Mouse (Mus musculus) layer of hippocampus, postnatal 10 days (tissue): ENCODE measurements around the gene Olfr746. TPM values are rescaled to one million over a fixed set of nuclear protein-coding genes. Genes with fewer than 3 reads are reported as not detected.

Experiments used
- DNase-seq, 2 experiments: peaks; one replicate each; pipeline ENCODE4 v3.0.0; 2021; ENCODE audit warnings: low spot score in 2 of 2
- long read RNA-seq: library from polyadenylated mRNA; stranded (forward); transcript quantifications from one replicate; pipeline ENCODE4 v2.0.0, GENCODE M21; 2023
- total RNA-seq, 2 experiments: library from RNA; stranded (reverse); gene quantifications; 2 replicates each; pipeline ENCODE4 v1.2.3; 2021

The Olfr746 gene
- total RNA-seq = not detected
- long read RNA-seq = 0 reads

GRCm38 (mm10) chr14:50646783-50647182 is at the start of gene Olfr746:
TSS of gene Olfr746 (plus strand) at chr14:50647083.
- no peak for DNase-seq

GRCm38 (mm10) chr14:50614579-50614978 is 32.3 kb upstream of the Olfr746 start, which contains the start of gene Olfr744:
TSS of gene Olfr744 (plus strand) at chr14:50614879.
- no peak for DNase-seq

GRCm38 (mm10) chr14:50639088-50639487 is 7.8 kb upstream of the Olfr746 start, which contains the start of gene Olfr745:
TSS of gene Olfr745 (plus strand) at chr14:50639388.
- no peak for DNase-seq

- no peak for DNase-seq
Observed at GRCm38 (mm10) chr14:50693106-50693505, 46.2 kb downstream of the Olfr746 start, which contains the start of gene Olfr747. TSS of gene Olfr747 (minus strand) at chr14:50693206.

Other genes with a start within 250 kb of the Olfr746 start
- gene Olfr738, start 239.5 kb upstream of the Olfr746 start, total RNA-seq = not detected
- not detected for gene Olfr739, start 228.5 kb upstream of the Olfr746 start, total RNA-seq
- gene Olfr740, start 201.5 kb upstream of the Olfr746 start, total RNA-seq = not detected
- gene Olfr741, start 174.3 kb upstream of the Olfr746 start, total RNA-seq = not detected
- gene Olfr742, start 143.5 kb upstream of the Olfr746 start, total RNA-seq = not detected
- not detected for gene Olfr743, start 125.2 kb upstream of the Olfr746 start, total RNA-seq
- not detected for gene Olfr744, start 32.2 kb upstream of the Olfr746 start, total RNA-seq
- gene Olfr745, start 7.7 kb upstream of the Olfr746 start, total RNA-seq = not detected
- not detected for gene Olfr747, start 46.1 kb downstream of the Olfr746 start, total RNA-seq
- not detected for gene Olfr748, start 60.3 kb downstream of the Olfr746 start, total RNA-seq
- gene Olfr749, start 98.0 kb downstream of the Olfr746 start, total RNA-seq = not detected
- 10 to 100 TPM; 77.0 to 83.5 TPM for gene Ttc5, start 138.4 kb downstream of the Olfr746 start, total RNA-seq
- not detected for gene Ccnb1ip1, start 160.6 kb downstream of the Olfr746 start, total RNA-seq
- 10 to 100 TPM; 23.7 to 41.6 TPM for gene Parp2, start 160.8 kb downstream of the Olfr746 start, total RNA-seq
- gene Tep1, start 223.5 kb downstream of the Olfr746 start, total RNA-seq = 1 to 10 TPM; 4.4 to 4.8 TPM